Mouse (Mus musculus): Measurements from ENCODE around the gene Dpm2. TPM values are rescaled to one million over a fixed set of nuclear protein-coding genes. Genes with fewer than 3 reads are reported as not detected.

The Dpm2 gene
- 118 and 149 TPM in 2 replicates for polyA plus RNA-seq (2012; rRNA removed)

GRCm38 (mm10) chr2:32570698-32571494 is at the start of gene Dpm2:
Gene Dpm2 (plus strand): TSS chr2:32570858.

GRCm38 (mm10) chr2:32534733-32535471 is 35.8 kb upstream of the Dpm2 start, which contains the start of gene Fam102a:
Gene Fam102a (plus strand): TSS chr2:32535332.

GRCm38 (mm10) chr2:32574497-32574896 is 3.8 kb downstream of the Dpm2 start, which contains the start of gene Pip5kl1:
Gene Pip5kl1 (plus strand): TSS chr2:32574797.

GRCm38 (mm10) chr2:32575586-32576160 is 5.0 kb downstream of the Dpm2 start, which contains the start of gene 9430097D07Rik:
Gene 9430097D07Rik (minus strand): TSS chr2:32575684.

GRCm38 (mm10) chr2:32586871-32587351 is 16.3 kb downstream of the Dpm2 start, which contains the start of gene St6galnac4:
Gene St6galnac4 (plus strand): TSS chr2:32587095.

GRCm38 (mm10) chr2:32599409-32599808 is 28.8 kb downstream of the Dpm2 start, which contains the start of gene St6galnac6:
Gene St6galnac6 (plus strand): TSS chr2:32599709.

GRCm38 (mm10) chr2:32621517-32621859 is 50.8 kb downstream of the Dpm2 start, which contains the start of gene Ak1:
Gene Ak1 (plus strand): TSS chr2:32621758.

Other genes starting within 250 kb of the Dpm2 start
- gene Ciz1, start 218.5 kb upstream of the Dpm2 start, polyA plus RNA-seq (2012; rRNA removed) = 395 and 555 TPM in 2 replicates
- gene Dnm1, start 217.5 kb upstream of the Dpm2 start, polyA plus RNA-seq (2012; rRNA removed) = 141 and 169 TPM in 2 replicates
- gene 1110008P14Rik, start 188.9 kb upstream of the Dpm2 start, polyA plus RNA-seq (2012; rRNA removed) = 335 and 395 TPM in 2 replicates
- 201 and 263 TPM in 2 replicates for gene Lcn2, start 182.6 kb upstream of the Dpm2 start, polyA plus RNA-seq (2012; rRNA removed)
- gene Ptges2, start 175.0 kb upstream of the Dpm2 start, polyA plus RNA-seq (2012; rRNA removed) = 32.5 and 39.0 TPM in 2 replicates
- 5.6 and 7.1 TPM in 2 replicates for gene Naif1, start 120.4 kb upstream of the Dpm2 start, polyA plus RNA-seq (2012; rRNA removed)
- gene Slc25a25, start 119.4 kb upstream of the Dpm2 start, polyA plus RNA-seq (2012; rRNA removed) = 17.3 and 18.1 TPM in 2 replicates
- gene Fam102a, start 35.5 kb upstream of the Dpm2 start, polyA plus RNA-seq (2012; rRNA removed) = 31.7 and 37.3 TPM in 2 replicates
- 0.67 and 0.74 TPM in 2 replicates for gene Pip5kl1, start 3.9 kb downstream of the Dpm2 start, polyA plus RNA-seq (2012; rRNA removed)
- gene 9430097D07Rik, start 4.8 kb downstream of the Dpm2 start, polyA plus RNA-seq (2012; rRNA removed) = not detected in 2 replicates
- 33.5 and 34.2 TPM in 2 replicates for gene St6galnac4, start 16.2 kb downstream of the Dpm2 start, polyA plus RNA-seq (2012; rRNA removed)
- 80.7 and 95.8 TPM in 2 replicates for gene St6galnac6, start 28.9 kb downstream of the Dpm2 start, polyA plus RNA-seq (2012; rRNA removed)
- 24.3 and 26.7 TPM in 2 replicates for gene Ak1, start 50.9 kb downstream of the Dpm2 start, polyA plus RNA-seq (2012; rRNA removed)
- gene Eng, start 75.7 kb downstream of the Dpm2 start, polyA plus RNA-seq (2012; rRNA removed) = 174 and 176 TPM in 2 replicates
- gene Fpgs, start 133.3 kb downstream of the Dpm2 start, polyA plus RNA-seq (2012; rRNA removed) = 92.0 and 102 TPM in 2 replicates
- 181 and 213 TPM in 2 replicates for gene Cdk9, start 142.2 kb downstream of the Dpm2 start, polyA plus RNA-seq (2012; rRNA removed)
- 50.4 and 50.9 TPM in 2 replicates for gene Sh2d3c, start 150.2 kb downstream of the Dpm2 start, polyA plus RNA-seq (2012; rRNA removed)
- not detected in 2 replicates for gene 6330409D20Rik, start 170.2 kb downstream of the Dpm2 start, polyA plus RNA-seq (2012; rRNA removed)
- gene Tor2a, start 186.4 kb downstream of the Dpm2 start, polyA plus RNA-seq (2012; rRNA removed) = 120 and 130 TPM in 2 replicates
- gene Ttc16, start 204.8 kb downstream of the Dpm2 start, polyA plus RNA-seq (2012; rRNA removed) = 9.9 and 10.3 TPM in 2 replicates
- gene Ptrh1, start 204.9 kb downstream of the Dpm2 start, polyA plus RNA-seq (2012; rRNA removed) = 18.7 and 19.7 TPM in 2 replicates
- 1.5 and 1.6 TPM in 2 replicates for gene Cfap157, start 213.6 kb downstream of the Dpm2 start, polyA plus RNA-seq (2012; rRNA removed)

Data from ovary, adult 2 months (tissue).